Mouse (Mus musculus) stomach, postnatal 0 days (tissue): Measurements from ENCODE around the gene Zfp493. TPM values are rescaled to one million over a fixed set of nuclear protein-coding genes. Genes with fewer than 3 reads are reported as not detected.
"Not testable (repeated sequence)": the region's sequence is repeated elsewhere in the genome, so short reads cannot be mapped to it uniquely, and the experiment has no call there.

Source experiments
- ATAC-seq: fragments of 200-750 bp; cut with Nextera tagmentation; 2 replicates; pipeline ENCODE4 v1.8.0; 2017; ENCODE audit not compliant: low FRiP score, low TSS enrichment
- DNase-seq: peaks from one replicate; pipeline ENCODE4 v3.0.0-alpha.2; 2016; ENCODE audit warnings: low spot score
- H3K27ac ChIP-seq: fragments of 300-500 bp; sonication (generic); replicated peaks from 2 replicates; pipeline ENCODE4 v1.5.1; 2014; ENCODE audit warnings: mild to moderate bottlenecking, control low read depth
- H3K27me3 ChIP-seq: fragments of 300-500 bp; sonication (generic); 2 replicates; pipeline ENCODE4 v1.6.1; 2014; ENCODE audit warnings: low read length; ENCODE audit not compliant: control insufficient read depth, insufficient read depth
- H3K36me3 ChIP-seq: fragments of 300-500 bp; sonication (generic); 2 replicates; pipeline ENCODE4 v1.6.1; 2014; ENCODE audit warnings: low read length, mixed read lengths; ENCODE audit not compliant: control insufficient read depth, insufficient read depth
- H3K4me1 ChIP-seq: fragments of 300-500 bp; sonication (generic); replicated peaks from 2 replicates; pipeline ENCODE4 v1.6.1; 2014; ENCODE audit warnings: antibody characterized with exemption; ENCODE audit not compliant: control insufficient read depth, insufficient read depth
- H3K4me2 ChIP-seq: fragments of 300-500 bp; sonication (generic); replicated peaks from 2 replicates; pipeline ENCODE4 v1.6.1; 2014; ENCODE audit warnings: low read depth, mild to moderate bottlenecking, control low read depth, moderate library complexity
- H3K4me3 ChIP-seq: fragments of 300-500 bp; sonication (generic); 2 replicates; pipeline ENCODE4 v1.5.1; 2014; ENCODE audit warnings: low read depth, low read length, control low read depth
- H3K9ac ChIP-seq: fragments of 300-500 bp; sonication (generic); 2 replicates; pipeline ENCODE4 v1.6.1; 2014; ENCODE audit warnings: mild to moderate bottlenecking, low read length, control low read depth, mixed read lengths
- H3K9me3 ChIP-seq: fragments of 300-500 bp; sonication (generic); 2 replicates; pipeline ENCODE4 v1.6.1; 2016; ENCODE audit warnings: low read length; ENCODE audit not compliant: control insufficient read depth
- CTCF ChIP-seq: IDR thresholded peaks from 2 replicates; pipeline ENCODE4 v1.5.1; 2016; ENCODE audit warnings: antibody characterized with exemption, low read depth, mild to moderate bottlenecking, moderate library complexity
- EP300 ChIP-seq: optimal IDR thresholded peaks from 2 replicates; pipeline ENCODE3; 2016; ENCODE audit warnings: antibody characterized with exemption
- WGBS: fragments of 180-500 bp; shearing (Covaris S2); extraction: QIAGEN DNeasy Blood & Tissue Kit; methylation state at CpG from one replicate; pipeline ENCODE4 v1.1.7; 2014; 5-methylcytosine and 5-hydroxymethylcytosine counted together
- polyA plus RNA-seq: library from polyadenylated mRNA; unstranded; fragments of >200 nt; fragmentation: Nextera tagmentation; extraction: Ambion mirVana; gene quantifications from 2 replicates; pipeline ENCODE4 v1.2.1, GENCODE M21; 2015

Gene Zfp493
- 0.62 and 0.74 TPM in 2 replicates for polyA plus RNA-seq

DNA sequence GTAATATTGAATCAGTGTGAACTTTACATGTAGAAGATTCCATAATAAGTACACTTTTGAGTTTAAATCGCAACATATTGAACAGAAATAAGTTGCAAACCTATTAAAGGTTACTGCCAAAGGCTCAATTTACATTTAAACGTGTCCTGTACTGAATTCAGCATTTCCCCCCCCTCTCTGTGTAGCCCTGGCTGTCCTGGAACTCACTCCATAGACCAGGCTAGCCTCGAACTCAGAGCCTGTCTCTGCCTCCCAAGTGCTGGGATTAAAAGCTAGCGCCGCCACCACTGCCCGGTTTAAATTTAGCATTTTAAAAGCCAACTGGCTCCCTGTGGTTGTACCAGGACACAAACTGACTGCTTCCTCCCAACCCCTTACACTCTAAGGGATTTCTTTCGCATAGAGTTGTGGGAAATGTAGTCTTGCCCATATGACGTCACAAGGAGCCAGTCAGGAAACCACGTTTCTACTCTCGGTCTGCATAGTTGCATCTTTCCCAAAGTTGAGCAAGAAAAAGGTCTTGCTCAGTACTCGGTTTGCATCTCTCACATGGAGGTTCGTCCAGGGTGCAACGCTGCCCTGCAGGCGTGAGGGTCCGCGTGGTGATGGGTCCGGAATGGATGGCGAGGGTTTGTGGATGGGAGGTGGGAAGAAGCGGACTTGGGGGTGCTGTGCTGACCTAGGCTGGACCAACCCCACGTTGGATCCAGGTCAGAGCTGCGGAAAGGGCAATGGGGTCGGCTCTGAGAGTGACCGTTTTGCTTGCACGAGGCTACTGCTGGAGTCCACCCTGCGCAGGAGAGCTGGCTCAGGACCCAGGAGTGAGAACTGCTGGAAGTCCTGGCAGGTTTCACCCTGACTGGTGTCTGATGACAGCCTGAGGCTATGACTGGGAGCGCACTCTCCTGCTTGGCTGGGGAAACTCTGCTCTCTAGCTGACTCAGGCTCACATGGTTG is at the start of gene Zfp493:
Gene Zfp493, plus strand, starts transcription at position 429 of the 957 bp plus-strand sequence.
- WGBS = 6% methylated on average over 26 of the region's 26 CpGs
- TF ChIP-seq EP300 = no peak
- TF ChIP-seq CTCF = no peak
- peak within 1 kb of the TSS; percentile 62 for H3K9ac ChIP-seq
- H3K4me3 ChIP-seq = peak within 1 kb of the TSS; percentile 66
- peak within 1 kb of the TSS; percentile 40; the same call in 1 of the 2 replicates for H3K27ac ChIP-seq
- H3K27me3 ChIP-seq = no peaks in the 10 kb centered on the region
- DNase-seq = peak; percentile 51
- no peaks in the 10 kb centered on the region for H3K4me1 ChIP-seq
- H3K36me3 ChIP-seq = no peaks in the 10 kb centered on the region
- H3K4me2 ChIP-seq = peak within 1 kb of the TSS; percentile 90
- ATAC-seq = peak; percentile 96
- no peaks in the 10 kb centered on the region for H3K9me3 ChIP-seq

GRCm38 (mm10) chr13:67734391-67734790 is 45.1 kb upstream of the Zfp493 start:
- H3K4me1 ChIP-seq, H3K9ac ChIP-seq, H3K9me3 ChIP-seq, H3K4me3 ChIP-seq, H3K4me2 ChIP-seq, DNase-seq, ATAC-seq, H3K36me3 ChIP-seq, H3K27ac ChIP-seq, H3K27me3 ChIP-seq: not testable (repeated sequence)
- 91% methylated on average over 9 of the region's 9 CpGs for WGBS

- H3K9me3 ChIP-seq = no peaks in the 10 kb centered on the region
- H3K9ac ChIP-seq = no peak overlapping the region
- ATAC-seq (no peak), DNase-seq (no peak)
- H3K4me2 ChIP-seq = no peak overlapping the region
- H3K4me3 ChIP-seq = no peak overlapping the region
- no peak for TF ChIP-seq CTCF
- no peak for TF ChIP-seq EP300
- 83% methylated on average over 3 of the region's 3 CpGs for WGBS
- H3K27me3 ChIP-seq = no peaks in the 10 kb centered on the region
- no peaks in the 10 kb centered on the region for H3K36me3 ChIP-seq
- no peak overlapping the region for H3K27ac ChIP-seq
- H3K4me1 ChIP-seq = no peaks in the 10 kb centered on the region
Measured at GRCm38 (mm10) chr13:67742941-67743340, 36.6 kb upstream of the Zfp493 start.

GRCm38 (mm10) chr13:67743896-67744295 is 35.6 kb upstream of the Zfp493 start:
- no peak for DNase-seq
- TF ChIP-seq CTCF (no peak), EP300 (no peak)
- no peak for ATAC-seq
- Histone ChIP-seq H3K27ac (no peak overlapping the region), H3K9me3 (no peaks in the 10 kb centered on the region), H3K36me3 (no peaks in the 10 kb centered on the region), H3K4me2 (no peak overlapping the region), H3K4me3 (no peak overlapping the region), H3K9ac (no peak overlapping the region), H3K27me3 (no peaks in the 10 kb centered on the region), H3K4me1 (no peaks in the 10 kb centered on the region)
- WGBS = 90% methylated on average over 9 of the region's 9 CpGs

DNA sequence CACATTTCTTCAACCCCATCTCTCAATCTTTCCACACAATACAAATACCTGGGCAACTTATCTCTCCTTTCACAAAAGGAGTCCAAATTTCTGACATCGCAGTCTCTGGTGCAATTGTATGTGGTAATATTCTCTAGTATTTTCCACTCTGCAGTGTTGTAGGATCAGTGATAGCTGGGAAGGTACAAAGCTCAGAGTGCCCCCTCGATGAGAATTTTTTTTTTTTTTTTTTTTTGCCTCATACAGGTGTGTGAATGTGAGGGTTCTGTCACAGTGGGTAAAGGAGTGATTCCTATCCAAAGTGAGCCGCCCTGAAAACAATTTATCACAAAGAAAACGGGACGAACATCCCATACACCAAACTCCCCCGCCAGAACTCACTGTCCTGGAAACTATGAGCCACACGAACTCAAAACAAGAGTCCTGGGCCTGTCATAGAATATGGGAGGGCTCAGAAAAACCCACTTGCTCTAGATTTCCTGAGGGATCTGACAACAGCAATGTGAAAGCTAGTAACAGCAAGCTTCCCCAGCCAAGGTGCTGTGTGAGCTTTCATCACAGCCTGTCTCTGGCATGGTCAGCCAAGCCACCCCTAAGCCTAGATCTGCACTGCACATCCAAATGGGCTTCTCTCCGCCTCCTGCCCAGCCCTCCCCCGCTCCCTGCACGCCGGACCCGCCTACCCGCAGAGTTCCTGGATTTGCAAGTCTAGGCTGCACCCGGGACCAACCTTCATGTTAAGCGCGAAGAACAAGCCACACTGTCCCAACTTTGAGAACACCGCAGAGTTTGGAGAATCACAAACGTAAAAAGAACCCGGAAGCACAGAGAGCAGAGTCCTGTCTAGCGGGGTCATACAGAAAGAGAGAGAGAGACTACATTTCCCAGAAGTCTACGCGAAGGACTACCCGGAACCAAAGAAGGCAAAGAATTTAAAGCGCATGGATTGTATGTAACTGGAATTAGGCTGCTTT is 24.9 kb upstream of the Zfp493 start, which contains the start of gene Zfp85:
Gene Zfp85, minus strand, starts transcription at position 896 of the 974 bp plus-strand sequence.
- TF ChIP-seq EP300 (no peak), CTCF (no peak)
- H3K4me3 ChIP-seq = peak within 1 kb of the TSS; percentile 57
- H3K4me2 ChIP-seq = peak within 1 kb of the TSS; percentile 52
- H3K27me3 ChIP-seq = no peaks in the 10 kb centered on the region
- ATAC-seq (peak; percentile 95), DNase-seq (peak; percentile 76)
- H3K27ac ChIP-seq = peak within 1 kb of the TSS; percentile 26; the same call in 1 of the 2 replicates
- no peaks in the 10 kb centered on the region for H3K9me3 ChIP-seq
- 6% methylated on average over 24 of the region's 24 CpGs for WGBS
- peak within 1 kb of the TSS; percentile 36; the same call in 1 of the 2 replicates for H3K9ac ChIP-seq
- no peaks in the 10 kb centered on the region for H3K36me3 ChIP-seq
- no peaks in the 10 kb centered on the region for H3K4me1 ChIP-seq
